Mouse (Mus musculus): ENCODE measurements around the gene Olfr1196. TPM values are rescaled to one million over a fixed set of nuclear protein-coding genes. Genes with fewer than 3 reads are reported as not detected.
"Not testable (repeated sequence)": the region's sequence is repeated elsewhere in the genome, so short reads cannot be mapped to it uniquely, and the experiment has no call there.

Olfr1196 gene
- not detected in 2 replicates for polyA plus RNA-seq (2012)

DNA sequence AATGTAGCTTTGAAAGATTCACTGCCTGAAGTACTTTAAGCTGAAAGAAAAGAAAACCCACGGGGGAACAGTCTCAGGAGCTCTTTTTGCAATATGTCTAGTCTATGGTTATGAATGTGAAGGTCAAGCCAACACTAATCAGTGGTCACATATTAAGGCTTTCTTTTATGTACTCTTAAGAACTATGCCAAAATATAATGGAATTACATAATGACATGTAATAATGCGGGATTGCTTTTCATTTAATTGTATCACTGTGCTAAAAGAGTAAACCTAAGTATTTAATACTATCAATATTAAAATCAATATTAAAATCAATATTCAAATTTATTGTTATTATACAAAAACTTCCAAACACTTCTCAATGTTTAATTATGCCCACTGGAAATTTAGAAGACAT is at the start of gene Olfr1196:
Gene Olfr1196, minus strand, starts transcription at position 101 of the 400 bp plus-strand sequence.
- Histone ChIP-seq H3K36me3 (ENCODE audit: control insufficient read depth) (no peaks in the 10 kb centered on the region), H3K27me3 (ENCODE audit: control insufficient read depth) (no peaks in the 10 kb centered on the region), H3K9me3 (ENCODE audit: control insufficient read depth, low read length) (no peaks in the 10 kb centered on the region), H3K4me3 (replicated peaks) (no peak within 1 kb of the TSS), H3K4me1 (ENCODE audit: control insufficient read depth) (no peaks in the 10 kb centered on the region)
- TF ChIP-seq GATA1 (IDR thresholded peaks at IDR 0.05; ENCODE audit: low read length) = no peak
- no peak for TF ChIP-seq TAL1 (IDR thresholded peaks at IDR 0.05; ENCODE audit: low read length)

DNA sequence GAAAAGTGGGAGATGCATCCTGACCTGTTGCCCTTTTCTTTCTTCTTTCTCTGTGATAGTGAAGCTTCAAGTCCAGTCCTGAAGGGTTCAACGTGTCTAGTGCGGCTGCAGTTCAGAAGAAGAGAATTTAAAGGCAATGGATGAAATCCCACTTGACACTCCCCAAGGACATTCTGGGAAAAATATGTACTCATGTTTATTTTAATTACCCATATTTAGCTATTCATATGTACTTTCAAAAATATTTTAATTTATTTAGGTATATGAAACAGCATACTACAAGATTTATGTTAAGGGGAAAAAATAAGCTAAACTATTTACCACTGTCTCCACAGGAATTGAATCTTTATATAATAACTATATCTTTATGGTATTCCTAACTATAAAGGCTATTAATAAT is 46.9 kb upstream of the Olfr1196 start, which contains the start of gene Olfr1198:
Gene Olfr1198, minus strand, starts transcription at position 101 of the 400 bp plus-strand sequence.
- Histone ChIP-seq H3K36me3 (ENCODE audit: control insufficient read depth) (no peaks in the 10 kb centered on the region), H3K4me3 (replicated peaks) (no peak within 1 kb of the TSS), H3K9me3 (ENCODE audit: control insufficient read depth, low read length) (no peaks in the 10 kb centered on the region), H3K4me1 (ENCODE audit: control insufficient read depth) (no peaks in the 10 kb centered on the region), H3K27me3 (ENCODE audit: control insufficient read depth) (no peaks in the 10 kb centered on the region)
- TF ChIP-seq GATA1 (IDR thresholded peaks at IDR 0.05; ENCODE audit: low read length) (no peak), TAL1 (IDR thresholded peaks at IDR 0.05; ENCODE audit: low read length) (no peak)

DNA sequence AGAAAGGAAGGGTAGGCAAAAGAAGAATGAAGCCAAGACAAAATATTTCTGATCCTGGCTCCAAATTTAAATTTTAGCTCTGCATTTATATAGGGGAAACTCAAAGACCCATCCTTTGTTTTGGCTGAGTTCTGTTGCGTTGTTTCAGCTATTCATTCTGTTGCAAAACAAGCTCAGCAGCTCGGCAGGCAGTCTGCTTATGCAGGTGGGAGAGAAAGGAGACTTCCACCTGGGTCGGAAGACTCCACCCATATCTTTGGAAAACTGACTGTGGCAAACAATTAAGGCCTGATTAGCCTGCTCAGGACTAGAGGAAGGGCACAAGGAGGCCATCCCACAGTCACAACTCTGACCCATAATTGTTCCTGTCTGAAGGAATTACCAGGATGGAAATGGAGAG is 39.0 kb upstream of the Olfr1196 start:
- Histone ChIP-seq H3K9me3 (ENCODE audit: control insufficient read depth, low read length) (no peaks in the 10 kb centered on the region; the same call in 1 of the 2 replicates), H3K36me3 (ENCODE audit: control insufficient read depth) (no peaks in the 10 kb centered on the region), H3K4me1 (ENCODE audit: control insufficient read depth) (no peaks in the 10 kb centered on the region), H3K4me3 (replicated peaks) (no peak overlapping the region), H3K27me3 (ENCODE audit: control insufficient read depth) (no peaks in the 10 kb centered on the region)
- TF ChIP-seq TAL1 (IDR thresholded peaks at IDR 0.05; ENCODE audit: low read length) = no peak
- TF ChIP-seq GATA1 (IDR thresholded peaks at IDR 0.05; ENCODE audit: low read length) = no peak

DNA sequence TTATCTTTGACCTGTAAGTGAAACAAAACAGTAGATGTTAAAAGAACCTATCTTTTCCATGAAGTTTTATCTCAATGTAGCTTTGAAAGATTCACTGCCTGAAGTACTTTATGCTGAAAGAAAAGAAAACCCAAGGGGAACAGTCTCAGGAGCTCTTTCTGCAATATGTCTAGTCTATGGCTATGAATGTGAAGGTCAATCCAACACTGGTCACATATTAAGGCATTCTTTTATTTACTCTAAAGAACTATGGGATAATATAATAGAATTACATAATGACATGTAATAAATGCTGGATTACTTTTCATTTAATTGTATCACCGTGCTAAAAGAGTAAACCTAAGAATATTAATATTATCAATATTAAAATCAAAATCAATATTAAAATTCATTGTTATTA is 27.9 kb upstream of the Olfr1196 start, which contains the start of gene Olfr1197:
Gene Olfr1197, minus strand, starts transcription at position 101 of the 400 bp plus-strand sequence.
- no peaks in the 10 kb centered on the region for H3K4me1 ChIP-seq (ENCODE audit: control insufficient read depth)
- H3K27me3 ChIP-seq (ENCODE audit: control insufficient read depth) = no peaks in the 10 kb centered on the region
- TF ChIP-seq TAL1 (IDR thresholded peaks at IDR 0.05; ENCODE audit: low read length) (no peak), GATA1 (IDR thresholded peaks at IDR 0.05; ENCODE audit: low read length) (no peak)
- no peaks in the 10 kb centered on the region for H3K9me3 ChIP-seq (ENCODE audit: control insufficient read depth, low read length)
- H3K36me3 ChIP-seq (ENCODE audit: control insufficient read depth) = no peaks in the 10 kb centered on the region
- no peak within 1 kb of the TSS for H3K4me3 ChIP-seq (replicated peaks)

DNA sequence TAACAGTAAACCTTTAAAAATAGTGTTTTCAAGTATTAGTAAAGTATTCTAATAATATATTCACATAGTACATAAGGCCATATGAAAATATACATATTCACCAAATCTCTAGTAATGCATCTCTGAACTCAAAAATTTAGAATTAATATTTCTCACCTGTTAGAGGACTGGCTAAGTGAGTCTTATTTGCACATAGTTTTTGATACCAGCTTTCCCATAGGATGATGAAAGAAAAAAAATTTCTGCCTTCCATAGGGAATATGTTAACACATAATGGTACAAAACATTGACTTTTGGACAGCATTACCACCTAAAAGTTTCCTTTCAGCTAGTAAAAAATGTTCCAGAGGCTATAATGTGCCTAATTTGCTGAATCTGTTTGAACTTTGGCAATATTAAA is 15.3 kb downstream of the Olfr1196 start, which contains the start of gene Olfr1195:
Gene Olfr1195, minus strand, starts transcription at position 101 of the 400 bp plus-strand sequence.
- Histone ChIP-seq H3K27me3 (ENCODE audit: control insufficient read depth) (no peaks in the 10 kb centered on the region), H3K36me3 (ENCODE audit: control insufficient read depth) (no peaks in the 10 kb centered on the region), H3K9me3 (ENCODE audit: control insufficient read depth, low read length) (no peaks in the 10 kb centered on the region; the same call in 1 of the 2 replicates), H3K4me1 (ENCODE audit: control insufficient read depth) (no peaks in the 10 kb centered on the region), H3K4me3 (replicated peaks) (no peak within 1 kb of the TSS)
- TF ChIP-seq TAL1 (IDR thresholded peaks at IDR 0.05; ENCODE audit: low read length) = no peak

DNA sequence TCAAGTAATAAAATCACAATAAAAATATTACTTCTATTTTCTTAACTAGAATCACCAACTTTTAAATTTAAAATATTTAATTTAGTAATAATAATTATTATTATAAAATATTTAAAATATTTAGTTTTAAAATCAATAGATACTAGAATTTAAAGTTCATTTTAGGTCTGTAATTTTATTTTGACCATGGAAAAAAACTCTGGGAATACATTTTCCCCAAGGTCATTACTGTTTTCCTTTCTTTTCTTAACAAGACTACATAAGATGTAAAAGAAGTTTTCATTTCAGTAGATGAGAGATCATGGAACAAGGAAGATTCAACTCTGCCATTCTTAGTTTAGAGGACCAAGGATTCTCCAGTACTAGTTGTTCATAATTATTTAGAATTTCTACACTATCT is 29.1 kb downstream of the Olfr1196 start, which contains the start of gene Olfr1193:
Gene Olfr1193, plus strand, starts transcription at position 301 of the 400 bp plus-strand sequence.
- H3K27me3 ChIP-seq (ENCODE audit: control insufficient read depth); H3K4me1 ChIP-seq (ENCODE audit: control insufficient read depth); H3K36me3 ChIP-seq (ENCODE audit: control insufficient read depth); H3K4me3 ChIP-seq (replicated peaks); H3K9me3 ChIP-seq (ENCODE audit: control insufficient read depth, low read length): not testable (repeated sequence)

DNA sequence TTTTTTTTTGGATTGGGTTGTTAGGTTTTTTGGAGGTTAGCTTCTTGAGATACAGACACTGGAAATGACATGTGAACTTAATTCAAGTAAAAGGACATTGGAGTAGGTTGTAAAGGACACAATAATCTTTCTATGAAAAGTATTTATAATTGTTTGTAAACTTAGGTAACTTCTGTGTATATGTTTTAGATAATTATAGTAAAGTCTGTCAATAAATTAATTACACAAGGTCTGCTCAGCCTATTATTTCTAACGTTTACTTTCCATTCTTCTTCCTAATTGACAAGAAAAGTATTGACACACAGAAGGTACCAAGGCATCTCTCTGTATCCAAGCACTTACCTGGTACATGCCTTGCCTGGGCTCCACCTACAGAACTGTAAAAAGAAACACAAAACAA is 56.2 kb downstream of the Olfr1196 start, which contains the start of gene Olfr1192-ps1:
Gene Olfr1192-ps1, plus strand, starts transcription at position 301 of the 400 bp plus-strand sequence.
- H3K4me1 ChIP-seq (ENCODE audit: control insufficient read depth) = no peaks in the 10 kb centered on the region
- H3K36me3 ChIP-seq (ENCODE audit: control insufficient read depth) = no peaks in the 10 kb centered on the region
- TF ChIP-seq TAL1 (IDR thresholded peaks at IDR 0.05; ENCODE audit: low read length) (no peak), GATA1 (IDR thresholded peaks at IDR 0.05; ENCODE audit: low read length) (no peak)

More for the DNA sequence above, 56.2 kb downstream of the Olfr1196 start, which contains the start of gene Olfr1192-ps1:
- Histone ChIP-seq H3K4me3 (replicated peaks) (no peak within 1 kb of the TSS), H3K27me3 (ENCODE audit: control insufficient read depth) (no peaks in the 10 kb centered on the region), H3K9me3 (ENCODE audit: control insufficient read depth, low read length) (peaks cover under 1% of the 10 kb centered on the region; the same call in 1 of the 2 replicates)

Other genes with a start within 250 kb of the Olfr1196 start
- not detected in 2 replicates for gene Olfr1183, start 249.7 kb downstream of the Olfr1196 start, polyA plus RNA-seq (2012)
- 0.01 TPM in 1 of 2 replicates, not detected in the other for gene Olfr1184, start 221.0 kb downstream of the Olfr1196 start, polyA plus RNA-seq (2012)
- gene Olfr1185-ps1, start 211.3 kb downstream of the Olfr1196 start, polyA plus RNA-seq (2012) = not detected in 2 replicates
- gene Olfr1186, start 186.0 kb downstream of the Olfr1196 start, polyA plus RNA-seq (2012) = not detected in 2 replicates
- gene Olfr1188, start 147.7 kb downstream of the Olfr1196 start, polyA plus RNA-seq (2012) = not detected in 2 replicates
- not detected in 2 replicates for gene Olfr1189, start 118.1 kb downstream of the Olfr1196 start, polyA plus RNA-seq (2012)
- gene Olfr1191-ps1, start 64.1 kb downstream of the Olfr1196 start, polyA plus RNA-seq (2012) = 0.01 TPM in 1 of 2 replicates, not detected in the other
- not detected in 2 replicates for gene Olfr1192-ps1, start 56.1 kb downstream of the Olfr1196 start, polyA plus RNA-seq (2012)
- gene Olfr1193, start 29.0 kb downstream of the Olfr1196 start, polyA plus RNA-seq (2012) = not detected in 2 replicates
- gene Olfr1195, start 15.4 kb downstream of the Olfr1196 start, polyA plus RNA-seq (2012) = not detected in 2 replicates
- not detected in 2 replicates for gene Olfr1197, start 27.8 kb upstream of the Olfr1196 start, polyA plus RNA-seq (2012)
- gene Olfr1198, start 46.8 kb upstream of the Olfr1196 start, polyA plus RNA-seq (2012) = not detected in 2 replicates
- not detected in 2 replicates for gene Olfr1199, start 55.9 kb upstream of the Olfr1196 start, polyA plus RNA-seq (2012)
- not detected in 2 replicates for gene Olfr1200, start 65.9 kb upstream of the Olfr1196 start, polyA plus RNA-seq (2012)
- gene Olfr1201, start 88.4 kb upstream of the Olfr1196 start, polyA plus RNA-seq (2012) = not detected in 2 replicates
- not detected in 2 replicates for gene Olfr1202, start 109.9 kb upstream of the Olfr1196 start, polyA plus RNA-seq (2012)
- not detected in 2 replicates for gene Olfr1205, start 125.1 kb upstream of the Olfr1196 start, polyA plus RNA-seq (2012)
- gene Olfr1204, start 144.7 kb upstream of the Olfr1196 start, polyA plus RNA-seq (2012) = not detected in 2 replicates
- not detected in 2 replicates for gene Olfr1206, start 158.6 kb upstream of the Olfr1196 start, polyA plus RNA-seq (2012)
- gene Olfr1208, start 197.7 kb upstream of the Olfr1196 start, polyA plus RNA-seq (2012) = not detected in 2 replicates
- not detected in 2 replicates for gene Olfr1209, start 210.6 kb upstream of the Olfr1196 start, polyA plus RNA-seq (2012)
- gene Olfr1211, start 233.5 kb upstream of the Olfr1196 start, polyA plus RNA-seq (2012) = not detected in 2 replicates
- gene Olfr1212, start 249.4 kb upstream of the Olfr1196 start, polyA plus RNA-seq (2012) = not detected in 2 replicates

Data from erythroblast, embryonic 14.5 days (primary cell).